Mouse (Mus musculus) neural tube, embryonic 12.5 days (tissue): ENCODE measurements around the gene Cox18. TPM values are rescaled to one million over a fixed set of nuclear protein-coding genes. Genes with fewer than 3 reads are reported as not detected.
A peak's percentile ranks its signal among the peaks of the same experiment; 100 is the strongest.

Experiments used
- ATAC-seq: fragments of 200-750 bp; cut with Nextera tagmentation; 2 replicates; pipeline ENCODE4 v1.8.0; 2017; ENCODE audit warnings: low read depth, mild to moderate bottlenecking, moderate TSS enrichment, moderate library complexity; ENCODE audit not compliant: low FRiP score
- H3K27ac ChIP-seq: fragments of 300-500 bp; sonication (generic); 2 replicates; pipeline ENCODE4 v1.5.1; 2016
- H3K27me3 ChIP-seq: fragments of 300-500 bp; sonication (generic); replicated peaks from 2 replicates; pipeline ENCODE4 v1.6.1; 2016; ENCODE audit warnings: mild to moderate bottlenecking
- H3K36me3 ChIP-seq: fragments of 300-500 bp; sonication (generic); 2 replicates; pipeline ENCODE4 v1.6.1; 2016; ENCODE audit warnings: mild to moderate bottlenecking
- H3K4me1 ChIP-seq: fragments of 300-500 bp; sonication (generic); 2 replicates; pipeline ENCODE4 v1.6.1; 2016
- H3K4me2 ChIP-seq: fragments of 300-500 bp; sonication (generic); replicated peaks from 2 replicates; pipeline ENCODE4 v1.6.1; 2016; ENCODE audit warnings: mild to moderate bottlenecking
- H3K4me3 ChIP-seq: fragments of 300-500 bp; sonication (generic); 2 replicates; pipeline ENCODE4 v1.5.1; 2016
- H3K9ac ChIP-seq: fragments of 300-500 bp; sonication (generic); 2 replicates; pipeline ENCODE4 v1.6.1; 2016; ENCODE audit warnings: mild to moderate bottlenecking
- H3K9me3 ChIP-seq: fragments of 300-500 bp; sonication (generic); 2 replicates; pipeline ENCODE4 v1.6.1; 2016; ENCODE audit warnings: mild to moderate bottlenecking
- WGBS: fragments of 180-500 bp; shearing (Covaris S2); methylation state at CpG from one replicate; pipeline ENCODE4 v1.1.7; 2016; 5-methylcytosine and 5-hydroxymethylcytosine counted together
- polyA plus RNA-seq: library from polyadenylated mRNA; unstranded; fragments of >200 nt; fragmentation: Nextera tagmentation; extraction: Ambion mirVana; gene quantifications from 2 replicates; pipeline ENCODE4 v1.2.1, GENCODE M21; 2016

Gene Cox18
- polyA plus RNA-seq, 1 experiment from 2014 or later, result 27.4 TPM

- Histone ChIP-seq H3K36me3 (peaks cover 43% of the 10 kb centered on the region; the same call in 1 of the 2 replicates), H3K27ac (no peak overlapping the region), H3K4me1 (peaks cover 1% of the 10 kb centered on the region), H3K9me3 (no peaks in the 10 kb centered on the region), H3K27me3 (no peaks in the 10 kb centered on the region), H3K4me2 (no peak overlapping the region), H3K9ac (no peak overlapping the region), H3K4me3 (no peak overlapping the region)
- no peak for ATAC-seq
- 94% methylated on average over 3 of the region's 3 CpGs for WGBS
These were observed 6.0 kb downstream of the Cox18 start for GRCm38 (mm10) chr5:90217791-90218190.

DNA sequence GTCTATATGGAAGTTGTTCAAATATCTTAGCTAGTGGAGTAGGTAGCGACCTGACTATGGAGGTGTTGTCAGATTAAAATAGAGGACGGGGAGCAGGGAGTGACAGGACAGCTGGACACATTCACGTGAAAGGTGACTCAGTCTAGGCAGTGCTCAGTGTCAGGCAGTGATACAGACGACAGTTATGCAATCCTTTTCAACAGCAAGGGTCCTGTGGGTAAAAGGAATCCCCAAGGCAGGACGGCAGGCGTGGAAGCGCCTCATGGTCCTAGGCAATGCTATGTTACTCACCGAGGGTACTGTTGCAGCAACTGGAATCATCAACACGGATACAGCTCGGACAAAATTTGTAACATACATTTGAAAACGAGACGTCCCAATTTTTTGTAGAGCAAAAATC, 6.6 kb downstream of the Cox18 start:
- H3K36me3 ChIP-seq, result peaks cover 43% of the 10 kb centered on the region; the same call in 1 of the 2 replicates

DNA sequence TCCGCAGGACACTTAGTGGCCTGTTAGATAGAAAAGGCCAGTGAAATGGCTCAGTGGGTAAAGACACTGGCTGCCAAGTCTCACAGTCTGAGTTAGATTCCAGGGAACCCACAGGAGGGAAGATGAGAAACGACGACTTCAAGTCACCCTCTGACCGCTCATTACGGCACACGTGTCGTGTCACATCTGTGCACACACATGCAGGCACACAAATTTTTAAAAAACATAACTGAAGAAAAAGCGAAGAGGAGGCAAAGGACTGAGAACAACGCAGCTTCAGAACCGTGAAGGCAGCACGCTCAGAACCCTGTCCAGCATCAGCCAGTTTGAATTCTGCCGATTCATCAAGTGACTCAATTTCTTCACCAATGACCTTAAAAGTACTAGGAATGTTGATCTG, 10.4 kb downstream of the Cox18 start:
- Histone ChIP-seq H3K4me1 (no peaks in the 10 kb centered on the region), H3K9ac (no peak overlapping the region), H3K4me3 (no peak overlapping the region), H3K4me2 (no peak overlapping the region), H3K36me3 (peaks cover 37% of the 10 kb centered on the region; the same call in 1 of the 2 replicates), H3K9me3 (no peaks in the 10 kb centered on the region), H3K27ac (no peak overlapping the region), H3K27me3 (no peaks in the 10 kb centered on the region)
- WGBS, result 95% methylated on average over 12 of the region's 12 CpGs
- no peak for ATAC-seq

More for the DNA sequence above, 6.6 kb downstream of the Cox18 start:
- H3K9me3 ChIP-seq, result no peaks in the 10 kb centered on the region
- no peak overlapping the region for H3K27ac ChIP-seq
- no peak for ATAC-seq
- no peak overlapping the region for H3K9ac ChIP-seq
- no peak overlapping the region for H3K4me3 ChIP-seq
- H3K27me3 ChIP-seq, result no peaks in the 10 kb centered on the region
- no peaks in the 10 kb centered on the region for H3K4me1 ChIP-seq
- 93% methylated on average over 12 of the region's 12 CpGs for WGBS
- no peak overlapping the region for H3K4me2 ChIP-seq

DNA sequence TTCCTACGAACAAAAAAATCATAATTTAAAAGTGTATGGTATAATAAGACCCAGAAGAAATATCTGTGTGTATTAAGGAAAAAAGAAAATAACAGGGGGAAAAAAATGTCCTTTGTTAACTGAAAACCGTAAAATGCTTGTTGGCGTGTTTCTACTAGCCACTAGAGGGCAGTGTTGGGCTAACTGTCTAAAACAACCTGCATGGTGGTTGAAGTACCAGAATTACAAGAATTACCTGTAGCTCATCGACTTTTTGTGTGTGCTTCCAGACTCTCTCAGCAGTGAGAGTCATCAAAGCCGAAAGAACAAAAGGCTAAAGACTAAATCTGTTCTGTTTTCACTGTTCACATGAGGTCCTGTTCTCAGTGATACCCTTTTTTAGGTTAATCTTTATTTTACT, 20.6 kb downstream of the Cox18 start:
- Histone ChIP-seq H3K9ac (no peak overlapping the region), H3K27ac (no peak overlapping the region), H3K4me1 (no peaks in the 10 kb centered on the region), H3K9me3 (no peaks in the 10 kb centered on the region), H3K27me3 (no peaks in the 10 kb centered on the region), H3K4me2 (no peak overlapping the region), H3K36me3 (no peaks in the 10 kb centered on the region), H3K4me3 (no peak overlapping the region)
- WGBS, result 21% methylated on average over 5 of the region's 5 CpGs
- 0 out of 2 replicates have a peak, but pooled peaks have one; percentile 41 for ATAC-seq

GRCm38 (mm10) chr5:90202447-90203117, 21.2 kb downstream of the Cox18 start:
- 84% methylated on average over 9 of the region's 9 CpGs for WGBS
- no peak overlapping the region for H3K4me3 ChIP-seq
- H3K27ac ChIP-seq, result no peak overlapping the region
- H3K4me2 ChIP-seq, result no peak overlapping the region
- H3K4me1 ChIP-seq, result no peaks in the 10 kb centered on the region
- ATAC-seq, result no peak
- H3K9me3 ChIP-seq, result no peaks in the 10 kb centered on the region
- no peak overlapping the region for H3K9ac ChIP-seq
- H3K36me3 ChIP-seq, result no peaks in the 10 kb centered on the region
- no peaks in the 10 kb centered on the region for H3K27me3 ChIP-seq

GRCm38 (mm10) chr5:90199922-90200632, 23.7 kb downstream of the Cox18 start:
- Histone ChIP-seq H3K4me1 (no peaks in the 10 kb centered on the region), H3K36me3 (no peaks in the 10 kb centered on the region), H3K9me3 (no peaks in the 10 kb centered on the region), H3K27ac (no peak overlapping the region), H3K9ac (no peak overlapping the region), H3K4me3 (no peak overlapping the region), H3K4me2 (no peak overlapping the region), H3K27me3 (no peaks in the 10 kb centered on the region)
- ATAC-seq, result no peak
- WGBS, result 66% methylated on average over 16 of the region's 16 CpGs

- ATAC-seq, result peak; percentile 68
- no peak overlapping the region for H3K9ac ChIP-seq
- H3K27ac ChIP-seq, result no peak overlapping the region
- H3K9me3 ChIP-seq, result no peaks in the 10 kb centered on the region
- no peaks in the 10 kb centered on the region for H3K27me3 ChIP-seq
- no peak overlapping the region for H3K4me3 ChIP-seq
- WGBS, result 34% methylated on average over 6 of the region's 6 CpGs
- no peaks in the 10 kb centered on the region for H3K4me1 ChIP-seq
- H3K36me3 ChIP-seq, result no peaks in the 10 kb centered on the region
- H3K4me2 ChIP-seq, result no peak overlapping the region
These were observed 29.0 kb downstream of the Cox18 start for GRCm38 (mm10) chr5:90194831-90195230.

- ATAC-seq, result no peak
- H3K4me2 ChIP-seq, result no peak overlapping the region
These were observed 41.0 kb downstream of the Cox18 start for GRCm38 (mm10) chr5:90182782-90183181.

DNA sequence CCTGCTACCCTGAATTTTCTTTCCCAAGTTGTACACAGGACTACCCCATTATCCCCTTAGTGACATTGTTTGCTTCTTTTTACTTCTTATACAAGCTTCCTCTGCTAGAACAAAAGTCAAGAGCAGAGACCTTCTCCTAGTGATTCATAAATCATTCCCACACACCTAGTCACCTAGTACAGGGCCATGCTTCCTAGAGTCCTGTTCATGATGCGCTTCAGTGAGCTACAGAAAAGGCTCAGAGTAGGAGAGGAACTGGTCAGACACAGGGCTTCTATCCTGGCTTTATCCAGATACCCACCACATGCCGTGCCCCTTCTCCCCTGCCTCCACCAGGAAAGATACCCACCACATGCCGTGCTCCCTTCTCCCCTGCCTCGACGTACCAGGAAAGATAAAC, 44.7 kb downstream of the Cox18 start:
- H3K4me3 ChIP-seq, result no peak overlapping the region
- H3K27me3 ChIP-seq, result no peaks in the 10 kb centered on the region
- no peak overlapping the region for H3K27ac ChIP-seq
- no peaks in the 10 kb centered on the region for H3K9me3 ChIP-seq
- H3K4me2 ChIP-seq, result no peak overlapping the region
- WGBS, result 88% methylated on average over 5 of the region's 5 CpGs
- no peak for ATAC-seq
- H3K36me3 ChIP-seq, result no peaks in the 10 kb centered on the region
- no peaks in the 10 kb centered on the region for H3K4me1 ChIP-seq
- H3K9ac ChIP-seq, result no peak overlapping the region

More at GRCm38 (mm10) chr5:90182782-90183181, 41.0 kb downstream of the Cox18 start:
- no peak overlapping the region for H3K27ac ChIP-seq
- H3K9me3 ChIP-seq, result no peaks in the 10 kb centered on the region
- no peak overlapping the region for H3K4me3 ChIP-seq
- H3K9ac ChIP-seq, result no peak overlapping the region
- WGBS, result 64% methylated on average over 5 of the region's 5 CpGs
- H3K27me3 ChIP-seq, result no peaks in the 10 kb centered on the region
- no peaks in the 10 kb centered on the region for H3K4me1 ChIP-seq
- H3K36me3 ChIP-seq, result no peaks in the 10 kb centered on the region

DNA sequence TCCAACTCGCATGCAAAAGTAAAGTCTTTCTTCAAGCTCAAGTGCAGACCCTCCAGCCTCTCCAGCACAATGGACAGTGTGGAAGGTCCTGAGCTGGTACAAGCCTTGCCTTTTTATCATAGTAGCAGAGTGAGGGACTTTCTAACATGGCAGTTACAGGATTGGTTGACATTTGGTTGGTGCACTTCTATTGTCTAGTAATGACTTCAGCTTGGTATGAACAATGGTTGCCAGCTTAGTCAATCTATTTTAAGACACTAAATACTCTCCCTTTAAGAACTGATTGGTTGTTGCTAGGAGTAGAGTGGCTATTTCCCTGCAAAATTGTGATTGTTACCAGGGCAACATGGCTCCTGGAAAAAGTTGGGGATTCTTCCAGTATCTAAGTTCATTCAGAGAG, 45.7 kb downstream of the Cox18 start:
- no peaks in the 10 kb centered on the region for H3K9me3 ChIP-seq
- H3K9ac ChIP-seq, result no peak overlapping the region
- H3K4me2 ChIP-seq, result no peak overlapping the region
- no peaks in the 10 kb centered on the region for H3K4me1 ChIP-seq
- WGBS, result 91% methylated on average over 1 of the region's 1 CpGs
- 0 out of 2 replicates have a peak, but pooled peaks have one; percentile 17 for ATAC-seq
- H3K4me3 ChIP-seq, result no peak overlapping the region
- H3K27ac ChIP-seq, result no peak overlapping the region
- H3K36me3 ChIP-seq, result no peaks in the 10 kb centered on the region
- H3K27me3 ChIP-seq, result no peaks in the 10 kb centered on the region
